Mouse (Mus musculus): Measurements from ENCODE around the gene Spsb4.

DNA sequence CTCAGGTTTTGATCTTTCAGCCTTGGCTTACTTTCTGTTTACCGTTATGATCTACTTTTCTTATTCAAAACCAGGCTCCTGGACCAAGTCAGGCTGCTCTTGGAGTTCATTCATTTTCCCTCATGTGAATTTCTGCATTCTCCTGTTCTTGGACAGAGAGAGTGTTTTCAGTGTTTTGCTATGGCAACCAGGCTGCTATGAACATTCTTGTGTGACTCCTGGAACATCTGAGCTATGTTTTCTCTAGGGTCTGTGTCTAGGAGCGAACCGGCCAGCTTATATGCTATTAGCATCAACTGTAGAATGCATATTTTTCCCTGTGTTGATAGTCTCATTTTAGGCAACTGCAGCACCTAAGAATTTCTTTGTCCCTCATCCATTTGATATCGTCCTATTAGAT, 47.2 kb upstream of the Spsb4 start:
- TF ChIP-seq CTCF (IDR thresholded peaks at IDR 0.05) (no peak), EP300 (IDR thresholded peaks at IDR 0.05; ENCODE audit: insufficient read depth, low read depth, low read length) (no peak), POLR2A (IDR thresholded peaks at IDR 0.05; ENCODE audit: insufficient read depth, low read depth, low read length) (no peak)

Measured in heart, adult 2 months (tissue).